Mouse (Mus musculus): Measurements from ENCODE around the gene Fabp6. TPM values are rescaled to one million over a fixed set of nuclear protein-coding genes. Genes with fewer than 3 reads are reported as not detected.

Gene Fabp6
- polyA plus RNA-seq, 1 experiment from 2014 or later = 0.36 TPM

- no peak for ATAC-seq (replicated peaks; ENCODE audit: low FRiP score, low read depth)
- H3K36me3 ChIP-seq (ENCODE audit: insufficient read depth, low read length) = no peaks in the 10 kb centered on the region
- H3K4me2 ChIP-seq (ENCODE audit: low read length) = no peak overlapping the region
- peaks cover 18% of the 10 kb centered on the region for H3K4me1 ChIP-seq (replicated peaks; ENCODE audit: insufficient read depth, low read length)
- no peak for DNase-seq (ENCODE audit: low spot score)
- no peak overlapping the region for H3K27ac ChIP-seq
- no peak overlapping the region for H3K4me3 ChIP-seq (replicated peaks; ENCODE audit: low read depth, low read length)
- no peak overlapping the region for H3K9ac ChIP-seq (ENCODE audit: low read depth, low read length)
- H3K27me3 ChIP-seq (ENCODE audit: insufficient read depth, low read length) = no peaks in the 10 kb centered on the region
- peak; percentile 70 for TF ChIP-seq CTCF (IDR thresholded peaks at IDR 0.05; ENCODE audit: low read depth)
- no peaks in the 10 kb centered on the region for H3K9me3 ChIP-seq (replicated peaks; ENCODE audit: low read length)
- 75% methylated on average over 5 of the region's 5 CpGs for WGBS
Observed at GRCm38 (mm10) chr11:43568263-43568662, 33.1 kb downstream of the Fabp6 start.

GRCm38 (mm10) chr11:43566696-43567095 lies 34.6 kb downstream of the Fabp6 start:
- no peak overlapping the region for H3K4me3 ChIP-seq (replicated peaks; ENCODE audit: low read depth, low read length)
- H3K27me3 ChIP-seq (ENCODE audit: insufficient read depth, low read length) = no peaks in the 10 kb centered on the region
- H3K36me3 ChIP-seq (ENCODE audit: insufficient read depth, low read length) = no peaks in the 10 kb centered on the region
- no peak overlapping the region for H3K4me2 ChIP-seq (ENCODE audit: low read length)
- no peak for DNase-seq (ENCODE audit: low spot score)
- H3K27ac ChIP-seq = peak overlapping the region; percentile 71
- H3K4me1 ChIP-seq (replicated peaks; ENCODE audit: insufficient read depth, low read length) = peaks cover 18% of the 10 kb centered on the region
- ATAC-seq (replicated peaks; ENCODE audit: low FRiP score, low read depth) = no peak
- H3K9me3 ChIP-seq (replicated peaks; ENCODE audit: low read length) = no peaks in the 10 kb centered on the region
- H3K9ac ChIP-seq (ENCODE audit: low read depth, low read length) = no peak overlapping the region
- WGBS = 63% methylated on average over 5 of the region's 5 CpGs
- TF ChIP-seq CTCF (IDR thresholded peaks at IDR 0.05; ENCODE audit: low read depth) = no peak

- 0 out of 2 replicates have a peak, but pooled peaks have one; percentile 45 for ATAC-seq (replicated peaks; ENCODE audit: low FRiP score, low read depth)
- Histone ChIP-seq H3K36me3 (ENCODE audit: insufficient read depth, low read length) (no peaks in the 10 kb centered on the region), H3K9ac (ENCODE audit: low read depth, low read length) (no peak overlapping the region), H3K4me2 (ENCODE audit: low read length) (peak overlapping the region; percentile 19; the same call in 1 of the 2 replicates), H3K4me3 (replicated peaks; ENCODE audit: low read depth, low read length) (no peak overlapping the region), H3K27ac (peak overlapping the region; percentile 60), H3K9me3 (replicated peaks; ENCODE audit: low read length) (no peaks in the 10 kb centered on the region), H3K4me1 (replicated peaks; ENCODE audit: insufficient read depth, low read length) (peaks cover 18% of the 10 kb centered on the region), H3K27me3 (ENCODE audit: insufficient read depth, low read length) (no peaks in the 10 kb centered on the region)
- 9% methylated on average over 8 of the region's 8 CpGs for WGBS
- TF ChIP-seq CTCF (IDR thresholded peaks at IDR 0.05; ENCODE audit: low read depth) = no peak
- peak; percentile 66 for DNase-seq (ENCODE audit: low spot score)
Observed at GRCm38 (mm10) chr11:43565852-43566251, 35.5 kb downstream of the Fabp6 start.

GRCm38 (mm10) chr11:43565414-43565813 lies 35.9 kb downstream of the Fabp6 start:
- Histone ChIP-seq H3K9ac (ENCODE audit: low read depth, low read length) (no peak overlapping the region), H3K27me3 (ENCODE audit: insufficient read depth, low read length) (no peaks in the 10 kb centered on the region), H3K9me3 (replicated peaks; ENCODE audit: low read length) (no peaks in the 10 kb centered on the region), H3K36me3 (ENCODE audit: insufficient read depth, low read length) (no peaks in the 10 kb centered on the region), H3K4me3 (replicated peaks; ENCODE audit: low read depth, low read length) (no peak overlapping the region), H3K27ac (peak overlapping the region; percentile 60), H3K4me1 (replicated peaks; ENCODE audit: insufficient read depth, low read length) (peaks cover 17% of the 10 kb centered on the region), H3K4me2 (ENCODE audit: low read length) (peak overlapping the region; percentile 19; the same call in 1 of the 2 replicates)
- DNase-seq (ENCODE audit: low spot score) (no peak), ATAC-seq (replicated peaks; ENCODE audit: low FRiP score, low read depth) (no peak)
- WGBS = 12% methylated on average over 2 of the region's 2 CpGs
- 0 out of 2 replicates have a peak, but pooled peaks have one; percentile 5 for TF ChIP-seq CTCF (IDR thresholded peaks at IDR 0.05; ENCODE audit: low read depth)

- 67% methylated on average over 10 of the region's 10 CpGs for WGBS
- Histone ChIP-seq H3K9ac (ENCODE audit: low read depth, low read length) (no peak overlapping the region), H3K36me3 (ENCODE audit: insufficient read depth, low read length) (0 out of 2 replicates have a peak, but pooled peaks cover 1% of the 10 kb centered on the region), H3K4me1 (replicated peaks; ENCODE audit: insufficient read depth, low read length) (peaks cover 17% of the 10 kb centered on the region; the same call in 1 of the 2 replicates), H3K27me3 (ENCODE audit: insufficient read depth, low read length) (no peaks in the 10 kb centered on the region), H3K27ac (no peak overlapping the region), H3K4me3 (replicated peaks; ENCODE audit: low read depth, low read length) (no peak overlapping the region), H3K4me2 (ENCODE audit: low read length) (no peak overlapping the region), H3K9me3 (replicated peaks; ENCODE audit: low read length) (no peaks in the 10 kb centered on the region)
- ATAC-seq (replicated peaks; ENCODE audit: low FRiP score, low read depth) = no peak
- TF ChIP-seq CTCF (IDR thresholded peaks at IDR 0.05; ENCODE audit: low read depth) = no peak
- no peak for DNase-seq (ENCODE audit: low spot score)
Observed at GRCm38 (mm10) chr11:43563654-43564244, 37.6 kb downstream of the Fabp6 start.

GRCm38 (mm10) chr11:43559515-43560292 lies 41.6 kb downstream of the Fabp6 start:
- ATAC-seq (replicated peaks; ENCODE audit: low FRiP score, low read depth) = peak; percentile 53
- peaks cover 15% of the 10 kb centered on the region for H3K36me3 ChIP-seq (ENCODE audit: insufficient read depth, low read length)
- WGBS = 19% methylated on average over 6 of the region's 6 CpGs

More at GRCm38 (mm10) chr11:43559515-43560292, 41.6 kb downstream of the Fabp6 start:
- H3K4me3 ChIP-seq (replicated peaks; ENCODE audit: low read depth, low read length) = no peak overlapping the region
- no peaks in the 10 kb centered on the region for H3K27me3 ChIP-seq (ENCODE audit: insufficient read depth, low read length)
- H3K27ac ChIP-seq = 0 out of 2 replicates have a peak overlapping the region, but pooled peaks have one; percentile 25
- DNase-seq (ENCODE audit: low spot score) = peak; percentile 67
- no peak overlapping the region for H3K9ac ChIP-seq (ENCODE audit: low read depth, low read length)
- H3K9me3 ChIP-seq (replicated peaks; ENCODE audit: low read length) = no peaks in the 10 kb centered on the region
- no peak; the same call in 1 of the 2 replicates for TF ChIP-seq CTCF (IDR thresholded peaks at IDR 0.05; ENCODE audit: low read depth)
- H3K4me1 ChIP-seq (replicated peaks; ENCODE audit: insufficient read depth, low read length) = peaks cover 4% of the 10 kb centered on the region; the same call in 1 of the 2 replicates
- H3K4me2 ChIP-seq (ENCODE audit: low read length) = no peak overlapping the region
